ENCODE assay signal across 15 mouse cellular contexts in the genomic region with DNA sequence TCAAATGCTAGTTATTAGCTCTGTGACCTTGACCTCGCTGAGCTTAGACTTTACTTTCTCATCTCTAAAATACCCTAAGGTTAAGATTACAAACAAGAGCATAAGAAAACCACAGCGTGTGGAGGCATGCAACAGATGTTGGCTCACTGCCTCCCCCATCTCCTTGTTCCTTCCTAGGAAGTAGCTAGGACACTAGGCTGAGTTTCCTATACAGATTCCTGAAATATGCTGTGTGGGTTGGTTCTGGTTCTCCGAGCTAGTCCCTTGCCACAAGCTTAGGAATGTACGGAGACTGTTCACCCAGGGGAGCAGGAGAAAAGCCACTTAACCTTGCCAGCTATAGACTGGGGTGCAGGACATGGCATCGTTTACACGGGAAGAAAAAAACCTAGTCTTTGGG.
DNase-seq lines count a peak whose midpoint lies in the region.
"Had no signal": no experiment of that assay in that cellular context is flagged by ENCODE, and none has a peak within 500 bp of the region (broad histone marks: within the 10 kb centered on the region; RNA-seq: fewer than 3 reads in every experiment).

No protein-coding gene starts in this region.

- DNase-seq in embryo, embryonic 10.5 days (ENCODE audit: low spot score): peak; percentile 7
- no peak for DNase-seq in embryo, embryonic 11 days
- peak; percentile 38 for DNase-seq in kidney, postnatal 10 days
- no peak for DNase-seq in kidney, adult 18-20 months
- peak; percentile 14 to 16 for DNase-seq in right cerebral cortex, adult 2 months (ENCODE audit: low spot score in 2 of 2)
- no peak for DNase-seq in right cerebral cortex, postnatal 10 days (ENCODE audit: low spot score in 2 of 2)
- peak; percentile 0 for DNase-seq in hindlimb bud, embryonic 11.5 days (ENCODE audit: extremely low spot score, low read depth, low spot score)
- DNase-seq in cerebellum, adult 11 months: no peak
- DNase-seq: adrenal gland, postnatal 10 days; B cell, adult 2 months; cerebellum, adult 18-20 months; cerebellum, adult 9-11 months; cerebellum, postnatal 36 days; gastrocnemius, postnatal 14 days; heart, postnatal 36 days had no signal

Comparison
In these comparisons a context has a peak if more than half of its experiments do, and no peak if none do; other contexts are left out.
1. DNase-seq: peak in embryo, embryonic 10.5 days (single experiment), kidney, postnatal 10 days (single experiment), right cerebral cortex, adult 2 months (2 of 2) and hindlimb bud, embryonic 11.5 days (single experiment); none in embryo, embryonic 11 days (single experiment), kidney, adult 18-20 months (single experiment), right cerebral cortex, postnatal 10 days (0 of 2) and cerebellum, adult 11 months (single experiment).